Mouse (Mus musculus) forebrain, embryonic 14.5 days (tissue): ENCODE measurements at regions not wholly inside any gene's neighbourhood (a gene's known extent, or its start where the extent isn't known, plus 50 kb on each side); places are given as distances from the start of the nearest gene placed in this dataset.

Experiments used
- ATAC-seq: fragments of 200-750 bp; cut with Nextera tagmentation; 2 replicates; pipeline ENCODE4 v1.8.0; 2017; ENCODE audit warnings: mild to moderate bottlenecking, moderate library complexity
- DNase-seq: peaks from one replicate; pipeline ENCODE4 v3.0.0-alpha.2; 2015; ENCODE audit warnings: low spot score
- H3K27ac ChIP-seq: fragments of 300-500 bp; sonication (generic); 2 replicates; pipeline ENCODE4 v1.5.1; 2014; ENCODE audit warnings: low read depth, mild to moderate bottlenecking, control low read depth, low read length, moderate library complexity
- H3K27me3 ChIP-seq: fragments of 300-500 bp; sonication (generic); replicated peaks from 2 replicates; pipeline ENCODE4 v1.6.1; 2014; ENCODE audit warnings: low read length, control low read depth, mixed read lengths; ENCODE audit not compliant: control insufficient read depth, insufficient read depth
- H3K36me3 ChIP-seq: fragments of 300-500 bp; sonication (generic); 2 replicates; pipeline ENCODE4 v1.6.1; 2014; ENCODE audit warnings: low read length, control low read depth; ENCODE audit not compliant: control insufficient read depth, insufficient read depth
- H3K4me1 ChIP-seq: fragments of 300-500 bp; sonication (generic); 2 replicates; pipeline ENCODE4 v1.6.1; 2014; ENCODE audit warnings: antibody characterized with exemption, low read length, control low read depth; ENCODE audit not compliant: control insufficient read depth, insufficient read depth
- H3K4me2 ChIP-seq: fragments of 300-500 bp; sonication (generic); 2 replicates; pipeline ENCODE4 v1.6.1; 2014; ENCODE audit warnings: mild to moderate bottlenecking, control low read depth, low read length
- H3K4me3 ChIP-seq: fragments of 300-500 bp; sonication (generic); 2 replicates; pipeline ENCODE4 v1.5.1; 2014; ENCODE audit warnings: low read depth, low read length, control low read depth
- H3K9ac ChIP-seq: fragments of 300-500 bp; sonication (generic); 2 replicates; pipeline ENCODE4 v1.6.1; 2014; ENCODE audit warnings: mild to moderate bottlenecking, low read length, control low read depth, moderate library complexity
- H3K9me3 ChIP-seq: fragments of 300-500 bp; sonication (generic); replicated peaks from 2 replicates; pipeline ENCODE4 v1.6.1; 2016; ENCODE audit warnings: low read length, control low read depth, mixed read lengths; ENCODE audit not compliant: control insufficient read depth
- WGBS: fragments of 180-500 bp; shearing (Covaris S2); extraction: QIAGEN DNeasy Blood & Tissue Kit; methylation state at CpG from one replicate; pipeline ENCODE4 v1.1.7; 2014; 5-methylcytosine and 5-hydroxymethylcytosine counted together

GRCm38 (mm10) chr11:19346276-19346826 is 327.6 kb upstream of the Meis1 start:
- ATAC-seq, result no peak
- no peaks in the 10 kb centered on the region for H3K9me3 ChIP-seq
- no peak overlapping the region for H3K27ac ChIP-seq
- no peak overlapping the region for H3K4me2 ChIP-seq
- DNase-seq, result no peak
- H3K9ac ChIP-seq, result no peak overlapping the region
- H3K27me3 ChIP-seq, result peaks cover 5% of the 10 kb centered on the region
- H3K36me3 ChIP-seq, result no peaks in the 10 kb centered on the region
- H3K4me3 ChIP-seq, result no peak overlapping the region
- WGBS, result 87% methylated on average over 3 of the region's 3 CpGs
- no peaks in the 10 kb centered on the region for H3K4me1 ChIP-seq

GRCm38 (mm10) chr11:19350331-19351242 is 331.8 kb upstream of the Meis1 start:
- peaks cover 8% of the 10 kb centered on the region for H3K27me3 ChIP-seq
- peak overlapping the region; percentile 43 for H3K4me2 ChIP-seq
- 23% methylated on average over 13 of the region's 13 CpGs for WGBS
- no peak overlapping the region for H3K27ac ChIP-seq
- H3K9me3 ChIP-seq, result no peaks in the 10 kb centered on the region
- H3K4me3 ChIP-seq, result peak overlapping the region; percentile 15
- ATAC-seq, result peak; percentile 57
- peak; percentile 42 for DNase-seq
- no peaks in the 10 kb centered on the region for H3K4me1 ChIP-seq
- H3K36me3 ChIP-seq, result no peaks in the 10 kb centered on the region
- H3K9ac ChIP-seq, result peak overlapping the region; percentile 21

- ATAC-seq (peak; percentile 79), DNase-seq (peak; percentile 80)
- 8% methylated on average over 7 of the region's 7 CpGs for WGBS
- Histone ChIP-seq H3K4me3 (peak overlapping the region; percentile 15), H3K9ac (no peak overlapping the region), H3K27ac (no peak overlapping the region), H3K36me3 (no peaks in the 10 kb centered on the region), H3K4me1 (no peaks in the 10 kb centered on the region), H3K4me2 (peak overlapping the region; percentile 43), H3K27me3 (peaks cover 8% of the 10 kb centered on the region), H3K9me3 (no peaks in the 10 kb centered on the region)
Measured at GRCm38 (mm10) chr11:19351243-19351787, 332.5 kb upstream of the Meis1 start.

- H3K27me3 ChIP-seq, result peaks cover 8% of the 10 kb centered on the region
- H3K27ac ChIP-seq, result no peak overlapping the region
- WGBS, result 25% methylated on average over 3 of the region's 3 CpGs
- no peak overlapping the region for H3K9ac ChIP-seq
- ATAC-seq (peak; percentile 27; the same call in 1 of the 2 replicates), DNase-seq (peak; percentile 8)
- H3K4me2 ChIP-seq, result no peak overlapping the region
- H3K4me1 ChIP-seq, result no peaks in the 10 kb centered on the region
- H3K9me3 ChIP-seq, result no peaks in the 10 kb centered on the region
- no peak overlapping the region for H3K4me3 ChIP-seq
- no peaks in the 10 kb centered on the region for H3K36me3 ChIP-seq
Measured at GRCm38 (mm10) chr11:19353706-19354105, 334.9 kb upstream of the Meis1 start.

GRCm38 (mm10) chr11:19355179-19355578 is 336.4 kb upstream of the Meis1 start:
- Histone ChIP-seq H3K4me3 (no peak overlapping the region), H3K9me3 (no peaks in the 10 kb centered on the region), H3K27me3 (peaks cover 3% of the 10 kb centered on the region; the same call in 1 of the 2 replicates), H3K4me1 (no peaks in the 10 kb centered on the region), H3K9ac (no peak overlapping the region), H3K36me3 (no peaks in the 10 kb centered on the region), H3K4me2 (no peak overlapping the region), H3K27ac (no peak overlapping the region)
- ATAC-seq (no peak), DNase-seq (no peak)
- WGBS, result 89% methylated on average over 2 of the region's 2 CpGs

GRCm38 (mm10) chr11:19356151-19356550 is 337.4 kb upstream of the Meis1 start:
- H3K4me3 ChIP-seq, result no peak overlapping the region
- peaks cover 3% of the 10 kb centered on the region; the same call in 1 of the 2 replicates for H3K27me3 ChIP-seq
- H3K4me2 ChIP-seq, result no peak overlapping the region
- no peaks in the 10 kb centered on the region for H3K9me3 ChIP-seq
- H3K4me1 ChIP-seq, result no peaks in the 10 kb centered on the region
- no peak overlapping the region for H3K9ac ChIP-seq
- 81% methylated on average over 2 of the region's 2 CpGs for whole genome bisulfite sequencing
- ATAC-seq, result no peak
- H3K27ac ChIP-seq, result no peak overlapping the region
- no peak for DNase-seq
- H3K36me3 ChIP-seq, result no peaks in the 10 kb centered on the region

GRCm38 (mm10) chr11:19369152-19369551 is 350.4 kb upstream of the Meis1 start:
- H3K9ac ChIP-seq, result no peak overlapping the region
- no peak for ATAC-seq
- no peaks in the 10 kb centered on the region for H3K4me1 ChIP-seq
- H3K27me3 ChIP-seq, result no peaks in the 10 kb centered on the region
- 78% methylated on average over 1 of the region's 1 CpGs for WGBS
- no peaks in the 10 kb centered on the region for H3K36me3 ChIP-seq
- H3K27ac ChIP-seq, result no peak overlapping the region
- no peaks in the 10 kb centered on the region for H3K9me3 ChIP-seq
- H3K4me2 ChIP-seq, result no peak overlapping the region
- no peak for DNase-seq
- H3K4me3 ChIP-seq, result no peak overlapping the region

GRCm38 (mm10) chr11:19373476-19373875 is 354.7 kb upstream of the Meis1 start:
- no peak for DNase-seq

GRCm38 (mm10) chr11:19380935-19381334 is 362.1 kb upstream of the Meis1 start:
- Histone ChIP-seq H3K9me3 (no peaks in the 10 kb centered on the region), H3K4me2 (no peak overlapping the region), H3K9ac (no peak overlapping the region), H3K4me1 (no peaks in the 10 kb centered on the region), H3K27me3 (no peaks in the 10 kb centered on the region), H3K27ac (no peak overlapping the region), H3K4me3 (no peak overlapping the region), H3K36me3 (no peaks in the 10 kb centered on the region)
- DNase-seq (no peak), ATAC-seq (no peak)
- WGBS, result 79% methylated on average over 2 of the region's 2 CpGs

More at GRCm38 (mm10) chr11:19373476-19373875, 354.7 kb upstream of the Meis1 start:
- no peaks in the 10 kb centered on the region for H3K36me3 ChIP-seq
- no peak overlapping the region for H3K9ac ChIP-seq
- H3K27me3 ChIP-seq, result no peaks in the 10 kb centered on the region
- H3K4me3 ChIP-seq, result no peak overlapping the region
- no peak for ATAC-seq
- no peak overlapping the region for H3K4me2 ChIP-seq
- no peaks in the 10 kb centered on the region for H3K9me3 ChIP-seq
- H3K27ac ChIP-seq, result no peak overlapping the region
- WGBS, result 78% methylated on average over 5 of the region's 5 CpGs
- H3K4me1 ChIP-seq, result no peaks in the 10 kb centered on the region
